Mouse (Mus musculus): ENCODE measurements around the gene Col8a2. TPM values are rescaled to one million over a fixed set of nuclear protein-coding genes. Genes with fewer than 3 reads are reported as not detected.

The Col8a2 gene
- total RNA-seq, 2 experiments from 2014 or later = 1.6 to 2.2 TPM

DNA sequence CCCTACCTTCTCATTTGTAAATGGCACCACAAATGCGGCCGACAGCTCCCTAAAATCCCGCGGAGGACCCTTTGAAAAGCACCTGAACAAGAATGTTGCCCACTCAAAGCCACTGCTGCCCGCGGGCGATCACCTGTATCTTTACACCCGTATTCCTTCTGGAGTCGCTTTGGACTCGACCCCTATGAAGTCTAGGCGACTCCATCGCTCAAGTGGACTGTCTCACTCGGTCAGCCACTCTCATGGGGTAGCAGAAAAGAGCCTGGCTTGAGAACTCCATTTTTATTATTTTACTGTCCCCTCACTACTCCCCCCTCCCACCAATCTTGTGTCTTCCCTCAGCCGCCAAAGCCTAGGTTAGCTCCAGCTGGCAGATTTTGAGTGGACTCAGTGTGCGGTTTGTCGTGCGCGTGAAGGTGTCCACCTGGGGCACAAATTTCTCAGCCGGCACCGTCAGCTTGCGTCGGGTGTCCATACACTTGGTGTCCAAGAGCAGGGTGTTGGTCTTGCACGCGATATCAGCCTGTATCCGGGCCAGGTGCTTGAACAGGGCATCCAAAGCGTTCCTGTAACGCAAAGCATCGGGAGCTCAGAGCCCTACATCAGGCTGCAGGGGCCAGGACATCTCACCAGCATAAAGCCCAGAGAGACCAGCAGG is 35.4 kb downstream of the Col8a2 start:
- DNase-seq = no peak
- intact Hi-C loops (cut with DNase I) = no loop called here

DNA sequence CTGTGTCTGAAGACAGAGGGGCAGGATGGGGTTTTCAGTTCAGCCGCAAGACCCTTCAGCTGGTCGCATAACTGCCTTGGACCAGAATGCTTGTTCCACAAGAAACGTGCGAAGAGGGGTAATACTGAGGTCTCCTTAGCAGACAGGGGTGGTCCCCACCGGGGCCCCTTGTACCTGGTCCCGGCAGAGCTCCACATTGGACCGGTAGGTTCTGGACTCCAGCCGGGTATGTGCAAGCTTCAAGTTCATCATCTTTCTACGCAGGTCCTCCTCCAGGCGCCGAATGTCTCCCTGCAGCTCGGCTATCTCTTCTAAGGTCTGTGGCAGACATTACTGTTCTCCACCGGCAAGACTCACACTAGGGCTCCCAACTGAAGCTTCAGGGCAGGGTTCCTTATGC is 36.1 kb downstream of the Col8a2 start:
- intact Hi-C loops (cut with DNase I) = no loop called here
- no peak for DNase-seq

GRCm38 (mm10) chr4:126324861-126325260 is 38.3 kb downstream of the Col8a2 start:
- intact Hi-C loops (cut with DNase I) = no loop called here
- DNase-seq = no peak

DNA sequence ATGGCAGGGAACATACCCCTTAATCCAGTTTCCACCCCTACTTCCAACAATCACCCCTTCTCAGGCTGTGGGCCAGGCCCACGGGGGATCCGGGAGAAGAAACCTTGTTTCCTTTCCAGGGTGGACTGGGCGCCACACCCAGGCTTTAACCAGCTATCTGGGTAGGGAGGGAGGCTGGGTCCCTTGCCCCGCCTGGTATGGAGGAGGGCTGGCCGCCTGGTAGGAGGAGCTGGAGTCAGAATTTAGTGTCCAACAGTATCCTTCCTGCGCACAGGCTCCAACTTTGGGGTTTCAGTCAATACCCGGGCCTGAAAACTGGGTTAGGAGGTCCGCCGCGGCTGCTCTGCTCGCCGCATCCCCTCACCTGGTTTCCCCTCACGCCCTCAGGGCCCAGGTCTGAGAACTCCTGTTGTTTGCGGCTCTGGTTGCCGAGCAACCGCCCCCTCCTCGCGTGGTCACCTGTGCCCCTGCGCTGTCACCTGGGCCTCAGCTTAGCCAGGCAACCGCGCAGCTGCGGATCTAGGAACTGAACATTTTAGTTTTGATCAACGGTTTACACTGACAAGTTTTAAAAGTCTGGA is 38.8 kb downstream of the Col8a2 start, which contains the start of gene Tekt2:
Gene Tekt2, minus strand, starts transcription at position 408 of the 581 bp plus-strand sequence.
- no peak for DNase-seq

GRCm38 (mm10) chr4:126326036-126326435 is 39.4 kb downstream of the Col8a2 start:
- intact Hi-C loops (cut with DNase I) = no loop called here
- no peak for DNase-seq

More for the DNA sequence above, 38.8 kb downstream of the Col8a2 start, which contains the start of gene Tekt2:
- intact Hi-C loops (cut with DNase I) = no loop called here

DNA sequence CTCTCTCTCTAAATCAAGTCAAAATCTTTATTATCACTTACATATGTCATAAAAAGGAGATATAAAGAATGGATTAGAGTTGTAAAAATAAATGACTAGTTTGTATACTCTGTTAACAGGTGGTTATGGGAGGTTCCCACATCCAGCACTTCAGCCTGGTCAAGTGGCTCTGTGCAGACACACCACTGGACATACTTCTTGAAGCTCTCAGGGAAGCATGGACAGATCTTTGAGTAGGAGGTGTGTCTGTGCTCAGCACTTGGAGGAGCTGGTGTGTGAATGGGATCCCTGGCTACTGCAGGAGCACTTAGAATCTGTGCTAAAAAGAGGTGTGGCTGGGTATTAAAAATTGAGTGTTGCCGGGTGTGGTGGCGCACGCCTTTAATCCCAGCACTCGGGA is 43.7 kb downstream of the Col8a2 start:
- intact Hi-C loops (cut with DNase I) = no loop called here
- DNase-seq = no peak

DNA sequence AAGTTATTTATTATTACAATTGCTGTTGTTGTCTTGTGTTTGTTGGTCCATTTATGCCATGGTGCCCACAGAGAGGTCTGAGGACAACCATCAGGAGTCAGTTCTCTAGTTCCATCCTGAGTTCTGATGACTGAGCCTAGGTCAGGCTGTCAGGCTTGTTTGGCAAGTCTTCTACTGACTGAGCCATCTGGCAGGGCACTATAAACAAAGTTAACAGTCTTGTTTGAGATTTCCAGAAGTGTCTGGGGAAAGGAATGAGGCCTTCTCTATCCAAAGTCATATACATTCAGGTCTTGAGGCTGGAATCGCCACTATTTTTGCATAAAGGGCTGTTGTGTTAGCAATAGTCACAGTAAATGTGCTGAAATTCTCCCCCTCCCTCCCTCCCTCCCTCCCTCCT is 45.2 kb downstream of the Col8a2 start:
- DNase-seq = no peak
- intact Hi-C loops (cut with DNase I) = no loop called here

- no peak for DNase-seq
- intact Hi-C loops (cut with DNase I) = no loop called here
Measured at GRCm38 (mm10) chr4:126332358-126332757, 45.8 kb downstream of the Col8a2 start.

GRCm38 (mm10) chr4:126339461-126339860 is 52.9 kb downstream of the Col8a2 start:
- DNase-seq = no peak
- intact Hi-C loops (cut with DNase I) = no loop called here

- intact Hi-C loops (cut with DNase I) = no loop called here
- DNase-seq = no peak
Measured at GRCm38 (mm10) chr4:126343451-126343850, 56.9 kb downstream of the Col8a2 start.

DNA sequence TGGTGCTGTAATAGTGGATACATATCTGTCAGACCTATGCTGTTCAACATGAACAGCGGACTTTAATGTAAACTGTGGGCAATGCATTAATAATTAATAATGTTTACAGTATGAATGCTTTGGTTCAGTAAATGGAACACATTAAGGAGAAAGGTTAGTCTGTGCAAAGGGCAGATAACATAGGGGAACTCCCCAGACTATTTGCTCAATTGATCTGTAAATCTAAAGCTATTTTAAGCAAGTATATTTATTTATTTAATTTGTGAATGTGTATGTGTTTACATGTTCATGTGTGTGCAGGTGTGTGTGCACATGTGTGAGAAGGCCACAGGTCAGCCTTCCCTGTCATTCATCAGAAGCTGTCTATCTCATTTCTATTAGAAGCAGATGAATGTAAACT is 73.5 kb downstream of the Col8a2 start:
- no peak for DNase-seq
- intact Hi-C loops (cut with DNase I) = no loop called here

Other genes starting within 250 kb of the Col8a2 start
- 10 to 100 TPM; 69.8 to 74.3 TPM for gene Mrps15, start 239.9 kb upstream of the Col8a2 start, total RNA-seq (2021)
- gene Oscp1, start 228.2 kb upstream of the Col8a2 start, total RNA-seq (2021) = 1 to 10 TPM; 1.2 to 2.5 TPM
- 1 to 10 TPM; 5.8 to 7.6 TPM for gene Lsm10, start 190.2 kb upstream of the Col8a2 start, total RNA-seq (2021)
- 10 to 100 TPM; 74.6 to 80.1 TPM for gene Stk40, start 182.8 kb upstream of the Col8a2 start, total RNA-seq (2021)
- gene Eva1b, start 139.0 kb upstream of the Col8a2 start, total RNA-seq (2021) = 1 to 10 TPM; 5.5 to 6.8 TPM
- gene Sh3d21, start 123.3 kb upstream of the Col8a2 start, total RNA-seq (2021) = 1 to 10 TPM in 1 of 2 experiments, under 1 TPM in 1; 0.71 to 1.3 TPM
- gene Thrap3, start 84.0 kb upstream of the Col8a2 start, total RNA-seq (2021) = 100 to 1,000 TPM in 1 of 2 experiments, 10 to 100 TPM in 1; 87.9 to 106 TPM
- 100 to 1,000 TPM; 165 to 207 TPM for gene Map7d1, start 30.4 kb upstream of the Col8a2 start, total RNA-seq (2021)
- 10 to 100 TPM; 15.9 to 17.9 TPM for gene Trappc3, start 24.5 kb upstream of the Col8a2 start, total RNA-seq (2021)
- gene Adprhl2, start 34.9 kb downstream of the Col8a2 start, total RNA-seq (2021) = 1 to 10 TPM; 7.6 to 7.8 TPM
- gene Tekt2, start 38.9 kb downstream of the Col8a2 start, total RNA-seq (2021) = under 1 TPM; 0.46 to 0.59 TPM
- 1 to 10 TPM; 7.9 to 8.0 TPM for gene Ago3, start 142.8 kb downstream of the Col8a2 start, total RNA-seq (2021)
- gene Ago1, start 181.8 kb downstream of the Col8a2 start, total RNA-seq (2021) = 1 to 10 TPM; 5.4 to 5.5 TPM
- gene Ago4, start 246.7 kb downstream of the Col8a2 start, total RNA-seq (2021) = 1 to 10 TPM; 3.9 to 5.0 TPM